Mouse (Mus musculus) lung, postnatal 25 days (tissue): Measurements from ENCODE around the gene Mief1.

Experiments
- DNase-seq: peaks from one replicate; pipeline ENCODE4 v3.0.0; 2022; ENCODE audit warnings: low spot score

Gene Mief1

GRCm38 (mm10) chr15:80233733-80234509 is at the start of gene Mief1:
Gene Mief1, plus strand, starts transcription at chr15:80234018.
- DNase-seq: peak; percentile 98

GRCm38 (mm10) chr15:80188927-80189326 is 44.9 kb upstream of the Mief1 start:
- DNase-seq: no peak

- DNase-seq: no peak
Observed at GRCm38 (mm10) chr15:80190075-80190474, 43.7 kb upstream of the Mief1 start.

- no peak for DNase-seq
Observed at GRCm38 (mm10) chr15:80191585-80192245, 42.1 kb upstream of the Mief1 start.

GRCm38 (mm10) chr15:80192246-80192585 is 41.6 kb upstream of the Mief1 start:
- DNase-seq: no peak

GRCm38 (mm10) chr15:80192847-80193246 is 41.0 kb upstream of the Mief1 start:
- no peak for DNase-seq

GRCm38 (mm10) chr15:80199556-80199955 is 34.3 kb upstream of the Mief1 start:
- DNase-seq: no peak

GRCm38 (mm10) chr15:80202111-80202775 is 31.6 kb upstream of the Mief1 start:
- DNase-seq: no peak

- no peak for DNase-seq
Observed at GRCm38 (mm10) chr15:80203406-80203805, 30.4 kb upstream of the Mief1 start.

GRCm38 (mm10) chr15:80206057-80206565 is 27.7 kb upstream of the Mief1 start:
- DNase-seq: no peak

- no peak for DNase-seq
Observed at GRCm38 (mm10) chr15:80208446-80208845, 25.4 kb upstream of the Mief1 start.

GRCm38 (mm10) chr15:80213688-80214087 is 20.1 kb upstream of the Mief1 start:
- no peak for DNase-seq

GRCm38 (mm10) chr15:80215716-80216479 is 17.9 kb upstream of the Mief1 start:
- peak; percentile 36 for DNase-seq

- DNase-seq: no peak
Observed at GRCm38 (mm10) chr15:80216480-80216820, 17.4 kb upstream of the Mief1 start.

GRCm38 (mm10) chr15:80217476-80217875 is 16.3 kb upstream of the Mief1 start:
- DNase-seq: no peak

- DNase-seq: no peak
Observed at GRCm38 (mm10) chr15:80219211-80219610, 14.6 kb upstream of the Mief1 start.

GRCm38 (mm10) chr15:80219705-80220657 is 13.8 kb upstream of the Mief1 start:
- DNase-seq: no peak

- no peak for DNase-seq
Observed at GRCm38 (mm10) chr15:80221031-80221430, 12.8 kb upstream of the Mief1 start.

GRCm38 (mm10) chr15:80223751-80224150 is 10.1 kb upstream of the Mief1 start:
- DNase-seq: no peak

- DNase-seq: peak; percentile 62
Observed at GRCm38 (mm10) chr15:80225208-80225607, 8.6 kb upstream of the Mief1 start.

- DNase-seq: peak; percentile 66
Observed at GRCm38 (mm10) chr15:80225796-80226195, 8.0 kb upstream of the Mief1 start.
